Mouse (Mus musculus) gastrocnemius, adult 8-10 months (tissue): ENCODE data around the gene Zbtb7a. TPM values are rescaled to one million over a fixed set of nuclear protein-coding genes. Genes with fewer than 3 reads are reported as not detected.

Experiments
- DNase-seq, 2 experiments: peaks; one replicate each; pipeline ENCODE4 v3.0.0; 2022; ENCODE audit warnings: low spot score in 2 of 2
- total RNA-seq, 4 experiments: library from RNA; stranded (reverse); gene quantifications; 2 replicates each; pipeline ENCODE4 v1.2.4; 2022

The Zbtb7a gene
- total RNA-seq, 4 experiments from 2014 or later, result 24.8 to 28.9 (median 25.5) TPM

- no peak for DNase-seq
These were observed 54.8 kb downstream of the Zbtb7a start for GRCm38 (mm10) chr10:81189821-81190220.

GRCm38 (mm10) chr10:81190236-81190911 lies 55.4 kb downstream of the Zbtb7a start:
- DNase-seq, result no peak

GRCm38 (mm10) chr10:81190912-81191321 lies 55.9 kb downstream of the Zbtb7a start:
- DNase-seq, result no peak

- no peak for DNase-seq
These were observed 56.4 kb downstream of the Zbtb7a start for GRCm38 (mm10) chr10:81191342-81191982.

- peak; percentile 79 to 87 for DNase-seq
These were observed 57.4 kb downstream of the Zbtb7a start for GRCm38 (mm10) chr10:81192270-81192967.

GRCm38 (mm10) chr10:81192968-81193501 lies 58.0 kb downstream of the Zbtb7a start:
- DNase-seq, result no peak

GRCm38 (mm10) chr10:81193991-81194774 lies 59.2 kb downstream of the Zbtb7a start:
- DNase-seq, result peak; percentile 80 to 86

- peak in 1 of 2 experiments; percentile 72 for DNase-seq
These were observed 60.3 kb downstream of the Zbtb7a start for GRCm38 (mm10) chr10:81195300-81195699.

GRCm38 (mm10) chr10:81196470-81197065 lies 61.5 kb downstream of the Zbtb7a start:
- no peak for DNase-seq

- DNase-seq, result no peak
These were observed 62.3 kb downstream of the Zbtb7a start for GRCm38 (mm10) chr10:81197305-81197704.

- no peak for DNase-seq
These were observed 63.2 kb downstream of the Zbtb7a start for GRCm38 (mm10) chr10:81198230-81198629.

- no peak for DNase-seq
These were observed 64.0 kb downstream of the Zbtb7a start for GRCm38 (mm10) chr10:81198990-81199389.

- no peak for DNase-seq
These were observed 65.1 kb downstream of the Zbtb7a start for GRCm38 (mm10) chr10:81200141-81200540.

GRCm38 (mm10) chr10:81200605-81201287 lies 65.7 kb downstream of the Zbtb7a start:
- no peak for DNase-seq

- DNase-seq, result peak in 1 of 2 experiments; percentile 78
These were observed 67.1 kb downstream of the Zbtb7a start, which contains the start of gene Nmrk2 for GRCm38 (mm10) chr10:81201807-81202758. Gene Nmrk2, minus strand, starts transcription at chr10:81202051.
